Mouse (Mus musculus): ENCODE measurements around the gene Tmem238l. TPM values are rescaled to one million over a fixed set of nuclear protein-coding genes. Genes with fewer than 3 reads are reported as not detected.

The Tmem238l gene
- total RNA-seq, 2 experiments from 2014 or later: not detected

GRCm38 (mm10) chr11:66975606-66976330 lies 19.3 kb downstream of the Tmem238l start:
- DNase-seq (ENCODE audit: low spot score in 2 of 2): no peak

GRCm38 (mm10) chr11:66981336-66982115 lies 25.1 kb downstream of the Tmem238l start:
- no peak for DNase-seq (ENCODE audit: low spot score in 2 of 2)

- peak in 1 of 2 experiments; percentile 29 for DNase-seq (ENCODE audit: low spot score in 2 of 2)
Measured at GRCm38 (mm10) chr11:66982794-66983193, 26.4 kb downstream of the Tmem238l start.

GRCm38 (mm10) chr11:66983422-66984164 lies 27.2 kb downstream of the Tmem238l start:
- no peak for DNase-seq (ENCODE audit: low spot score in 2 of 2)

GRCm38 (mm10) chr11:66984165-66985135 lies 28.0 kb downstream of the Tmem238l start:
- peak; percentile 67 to 76 for DNase-seq (ENCODE audit: low spot score in 2 of 2)

- peak in 1 of 2 experiments; percentile 16 for DNase-seq (ENCODE audit: low spot score in 2 of 2)
Measured at GRCm38 (mm10) chr11:66985136-66985702, 28.8 kb downstream of the Tmem238l start.

- no peak for DNase-seq (ENCODE audit: low spot score in 2 of 2)
Measured at GRCm38 (mm10) chr11:66992150-66992549, 35.7 kb downstream of the Tmem238l start.

GRCm38 (mm10) chr11:66993674-66994073 lies 37.2 kb downstream of the Tmem238l start:
- no peak for DNase-seq (ENCODE audit: low spot score in 2 of 2)

GRCm38 (mm10) chr11:66996446-66996845 lies 40.0 kb downstream of the Tmem238l start:
- no peak for DNase-seq (ENCODE audit: low spot score in 2 of 2)

GRCm38 (mm10) chr11:66998467-66999403 lies 42.3 kb downstream of the Tmem238l start:
- peak; percentile 76 to 78 for DNase-seq (ENCODE audit: low spot score in 2 of 2)

- DNase-seq (ENCODE audit: low spot score in 2 of 2): no peak
Measured at GRCm38 (mm10) chr11:67000671-67001070, 44.2 kb downstream of the Tmem238l start.

- DNase-seq (ENCODE audit: low spot score in 2 of 2): no peak
Measured at GRCm38 (mm10) chr11:67001717-67002116, 45.3 kb downstream of the Tmem238l start.

GRCm38 (mm10) chr11:67002911-67003310 lies 46.5 kb downstream of the Tmem238l start:
- DNase-seq (ENCODE audit: low spot score in 2 of 2): no peak

- DNase-seq (ENCODE audit: low spot score in 2 of 2): no peak
Measured at GRCm38 (mm10) chr11:67007961-67008360, 51.5 kb downstream of the Tmem238l start.

- DNase-seq (ENCODE audit: low spot score in 2 of 2): no peak
Measured at GRCm38 (mm10) chr11:67008528-67008927, 52.1 kb downstream of the Tmem238l start.

- DNase-seq (ENCODE audit: low spot score in 2 of 2): no peak
Measured at GRCm38 (mm10) chr11:67010430-67010829, 54.0 kb downstream of the Tmem238l start.

- DNase-seq (ENCODE audit: low spot score in 2 of 2): no peak
Measured at GRCm38 (mm10) chr11:67011635-67012034, 55.2 kb downstream of the Tmem238l start.
